Mouse (Mus musculus) lung, postnatal 0 days (tissue): ENCODE data around the gene Tas2r143.
A peak's percentile ranks its signal among the peaks of the same experiment; 100 is the strongest.

Source experiments
- CTCF ChIP-seq: IDR thresholded peaks from 2 replicates; pipeline ENCODE4 v1.5.1; 2016; ENCODE audit warnings: antibody characterized with exemption, mild to moderate bottlenecking
- EP300 ChIP-seq: IDR thresholded peaks from 2 replicates; pipeline ENCODE4 v1.6.1; 2016; ENCODE audit warnings: antibody characterized with exemption, mild to moderate bottlenecking, control low read depth

DNA sequence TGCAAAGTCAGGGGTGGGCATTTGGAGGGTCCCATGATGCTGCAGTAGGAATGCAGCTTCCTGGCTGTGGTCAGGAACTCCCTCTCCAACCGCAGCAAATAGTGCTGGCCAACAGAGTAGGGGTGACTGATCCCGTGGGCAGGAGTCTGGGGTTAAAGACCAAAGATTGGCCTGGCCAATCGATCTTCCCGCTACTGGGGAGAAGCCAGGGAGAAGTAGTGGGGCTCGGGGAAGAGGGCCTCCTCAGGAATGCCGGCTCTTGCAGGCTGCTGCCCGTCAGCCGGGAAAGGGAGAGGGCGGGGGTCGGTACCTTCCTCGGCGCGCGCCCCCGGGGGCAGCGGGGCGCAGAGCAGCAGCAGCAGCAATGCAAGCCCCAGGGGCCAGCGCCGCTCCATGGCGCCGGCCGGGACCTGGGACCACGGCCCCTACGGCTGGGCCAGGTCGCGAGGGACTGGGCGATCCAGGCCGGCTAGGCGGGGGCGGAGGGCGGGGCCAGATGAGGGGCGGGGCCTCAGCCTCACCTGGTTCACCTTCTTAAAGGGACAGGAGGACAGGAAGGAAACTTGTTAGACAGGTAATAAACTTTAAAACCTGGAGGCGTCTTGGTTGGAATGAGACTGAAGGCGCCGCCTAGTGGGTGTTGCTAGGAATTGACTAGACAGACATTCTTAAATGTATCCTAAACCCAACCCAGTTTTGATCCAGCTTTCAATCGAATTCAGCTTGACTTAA, 27.1 kb upstream of the Tas2r143 start, which contains the start of gene Epha1:
- TF ChIP-seq CTCF: peak; percentile 69
- 0 out of 2 replicates have a peak, but pooled peaks have one; percentile 27 for TF ChIP-seq EP300
